Mouse (Mus musculus): Measurements from ENCODE around the gene Gper1.
"Not testable (repeated sequence)": the region's sequence is repeated elsewhere in the genome, so short reads cannot be mapped to it uniquely, and the experiment has no call there.

Gene Gper1

GRCm38 (mm10) chr5:139390324-139391119 lies 32.4 kb upstream of the Gper1 start:
- DNase-seq (ENCODE audit: inconsistent ontology term) = not testable (repeated sequence)

GRCm38 (mm10) chr5:139391309-139391990 lies 31.5 kb upstream of the Gper1 start:
- DNase-seq (ENCODE audit: inconsistent ontology term) = peak; percentile 61

GRCm38 (mm10) chr5:139392219-139393196 lies 30.4 kb upstream of the Gper1 start:
- DNase-seq (ENCODE audit: inconsistent ontology term) = no peak

GRCm38 (mm10) chr5:139393197-139393588 lies 29.8 kb upstream of the Gper1 start:
- DNase-seq (ENCODE audit: inconsistent ontology term) = no peak

- no peak for DNase-seq (ENCODE audit: inconsistent ontology term)
Measured at GRCm38 (mm10) chr5:139394399-139394798, 28.6 kb upstream of the Gper1 start.

GRCm38 (mm10) chr5:139395528-139395927 lies 27.4 kb upstream of the Gper1 start:
- no peak for DNase-seq (ENCODE audit: inconsistent ontology term)

GRCm38 (mm10) chr5:139397359-139397916 lies 25.5 kb upstream of the Gper1 start:
- no peak for DNase-seq (ENCODE audit: inconsistent ontology term)

GRCm38 (mm10) chr5:139397959-139398753 lies 24.8 kb upstream of the Gper1 start:
- peak; percentile 89 for DNase-seq (ENCODE audit: inconsistent ontology term)

GRCm38 (mm10) chr5:139398786-139399185 lies 24.2 kb upstream of the Gper1 start:
- no peak for DNase-seq (ENCODE audit: inconsistent ontology term)

GRCm38 (mm10) chr5:139399991-139400390 lies 23.0 kb upstream of the Gper1 start:
- DNase-seq (ENCODE audit: inconsistent ontology term) = no peak

GRCm38 (mm10) chr5:139402106-139402505 lies 20.8 kb upstream of the Gper1 start:
- no peak for DNase-seq (ENCODE audit: inconsistent ontology term)

- no peak for DNase-seq (ENCODE audit: inconsistent ontology term)
Measured at GRCm38 (mm10) chr5:139403692-139404260, 19.2 kb upstream of the Gper1 start.

- DNase-seq (ENCODE audit: inconsistent ontology term) = no peak
Measured at GRCm38 (mm10) chr5:139404801-139405401, 18.1 kb upstream of the Gper1 start, which contains the start of gene C130050O18Rik. C130050O18Rik (plus strand) TSS chr5:139405280.

GRCm38 (mm10) chr5:139405478-139405877 lies 17.5 kb upstream of the Gper1 start:
- no peak for DNase-seq (ENCODE audit: inconsistent ontology term)

GRCm38 (mm10) chr5:139405953-139406352 lies 17.0 kb upstream of the Gper1 start:
- no peak for DNase-seq (ENCODE audit: inconsistent ontology term)

- DNase-seq (ENCODE audit: inconsistent ontology term) = no peak
Measured at GRCm38 (mm10) chr5:139407121-139407885, 15.6 kb upstream of the Gper1 start.

GRCm38 (mm10) chr5:139408511-139408910 lies 14.4 kb upstream of the Gper1 start:
- DNase-seq (ENCODE audit: inconsistent ontology term) = no peak

GRCm38 (mm10) chr5:139409412-139409811 lies 13.5 kb upstream of the Gper1 start:
- peak; percentile 94 for DNase-seq (ENCODE audit: inconsistent ontology term)

GRCm38 (mm10) chr5:139410056-139410455 lies 12.9 kb upstream of the Gper1 start:
- no peak for DNase-seq (ENCODE audit: inconsistent ontology term)

All from Muller cell, postnatal 12 days (primary cell).